Mouse (Mus musculus) stomach, embryonic 14.5 days (tissue): ENCODE results near the gene Cdk6. TPM values are rescaled to one million over a fixed set of nuclear protein-coding genes. Genes with fewer than 3 reads are reported as not detected.
"Not testable (repeated sequence)": the region's sequence is repeated elsewhere in the genome, so short reads cannot be mapped to it uniquely, and the experiment has no call there.

Experiments used
- ATAC-seq: fragments of 200-750 bp; cut with Nextera tagmentation; 2 replicates; pipeline ENCODE4 v1.8.0; 2017; ENCODE audit warnings: low read depth, moderate TSS enrichment; ENCODE audit not compliant: insufficient number of reproducible peaks, insufficient read depth, low FRiP score
- H3K27ac ChIP-seq: fragments of 300-500 bp; sonication (generic); 2 replicates; pipeline ENCODE4 v1.5.1; 2014; ENCODE audit warnings: mild to moderate bottlenecking, low read length, moderate library complexity, mixed read lengths
- H3K27me3 ChIP-seq: fragments of 300-500 bp; sonication (generic); 2 replicates; pipeline ENCODE4 v1.6.1; 2014; ENCODE audit warnings: low read length, control low read depth, mixed read lengths; ENCODE audit not compliant: control insufficient read depth, insufficient read depth
- H3K36me3 ChIP-seq: fragments of 300-500 bp; sonication (generic); 2 replicates; pipeline ENCODE4 v1.6.1; 2014; ENCODE audit warnings: mild to moderate bottlenecking, control low read depth, low read length, moderate library complexity, mixed read lengths; ENCODE audit not compliant: control insufficient read depth, insufficient read depth
- H3K4me1 ChIP-seq: fragments of 300-500 bp; sonication (generic); 2 replicates; pipeline ENCODE4 v1.6.1; 2014; ENCODE audit warnings: low read length, control low read depth, mixed read lengths; ENCODE audit not compliant: control insufficient read depth, insufficient read depth
- H3K4me2 ChIP-seq: fragments of 300-500 bp; sonication (generic); replicated peaks from 2 replicates; pipeline ENCODE4 v1.6.1; 2014; ENCODE audit warnings: low read depth, low read length, control low read depth
- H3K4me3 ChIP-seq: fragments of 300-500 bp; sonication (generic); 2 replicates; pipeline ENCODE4 v1.5.1; 2014; ENCODE audit warnings: low read depth, low read length, control low read depth
- H3K9ac ChIP-seq: fragments of 300-500 bp; sonication (generic); replicated peaks from 2 replicates; pipeline ENCODE4 v1.6.1; 2014; ENCODE audit warnings: low read depth, mild to moderate bottlenecking, control low read depth, low read length, moderate library complexity, mixed read lengths
- H3K9me3 ChIP-seq: fragments of 300-500 bp; sonication (generic); 2 replicates; pipeline ENCODE4 v1.6.1; 2016; ENCODE audit warnings: low read depth, low read length, control low read depth; ENCODE audit not compliant: control insufficient read depth
- WGBS: fragments of 180-500 bp; shearing (Covaris S2); extraction: QIAGEN DNeasy Blood & Tissue Kit; methylation state at CpG from one replicate; pipeline ENCODE4 v1.1.7; 2014; 5-methylcytosine and 5-hydroxymethylcytosine counted together
- polyA plus RNA-seq: library from polyadenylated mRNA; unstranded; fragments of >200 nt; fragmentation: Nextera tagmentation; extraction: Ambion mirVana; gene quantifications from 2 replicates; pipeline ENCODE4 v1.2.1, GENCODE M21; 2014

Gene Cdk6
- polyA plus RNA-seq, 1 experiment from 2014 or later = 36.8 TPM

GRCm38 (mm10) chr5:3311156-3311555, 30.1 kb upstream of the Cdk6 start:
- H3K27ac ChIP-seq, H3K9me3 ChIP-seq, H3K27me3 ChIP-seq, H3K4me3 ChIP-seq, H3K9ac ChIP-seq, H3K4me2 ChIP-seq, ATAC-seq, H3K36me3 ChIP-seq, H3K4me1 ChIP-seq: not testable (repeated sequence)
- WGBS = 77% methylated on average over 7 of the region's 7 CpGs

GRCm38 (mm10) chr5:3317724-3318123, 23.6 kb upstream of the Cdk6 start:
- H3K27me3 ChIP-seq, H3K27ac ChIP-seq, H3K36me3 ChIP-seq, H3K9me3 ChIP-seq, H3K4me1 ChIP-seq, H3K9ac ChIP-seq, H3K4me3 ChIP-seq, ATAC-seq, H3K4me2 ChIP-seq: not testable (repeated sequence)
- 92% methylated on average over 5 of the region's 5 CpGs for WGBS

DNA sequence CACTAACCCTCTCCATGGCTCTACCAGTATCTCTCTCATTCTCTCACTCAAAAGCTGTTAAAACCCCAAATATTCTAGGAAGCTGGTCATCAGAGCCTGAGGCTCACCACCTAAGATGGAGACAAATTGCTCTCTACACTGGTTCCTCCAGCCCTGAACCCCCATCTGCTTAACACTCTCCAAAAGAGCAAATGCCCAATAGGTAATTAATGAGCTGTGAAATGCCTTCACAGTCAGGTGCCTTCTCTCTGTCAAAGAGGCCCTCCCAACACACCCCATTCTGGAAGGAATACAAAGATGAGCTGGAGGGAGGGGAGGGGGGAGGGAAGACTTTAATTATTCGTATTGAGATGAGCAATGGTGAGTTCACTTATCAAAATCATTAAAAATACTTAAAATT, 21.1 kb upstream of the Cdk6 start:
- Histone ChIP-seq H3K4me2 (no peak overlapping the region), H3K9ac (no peak overlapping the region), H3K4me3 (no peak overlapping the region), H3K27me3 (no peaks in the 10 kb centered on the region), H3K27ac (no peak overlapping the region), H3K4me1 (no peaks in the 10 kb centered on the region), H3K9me3 (no peaks in the 10 kb centered on the region), H3K36me3 (no peaks in the 10 kb centered on the region)
- no peak for ATAC-seq
- WGBS = 16% methylated on average over 1 of the region's 1 CpGs

DNA sequence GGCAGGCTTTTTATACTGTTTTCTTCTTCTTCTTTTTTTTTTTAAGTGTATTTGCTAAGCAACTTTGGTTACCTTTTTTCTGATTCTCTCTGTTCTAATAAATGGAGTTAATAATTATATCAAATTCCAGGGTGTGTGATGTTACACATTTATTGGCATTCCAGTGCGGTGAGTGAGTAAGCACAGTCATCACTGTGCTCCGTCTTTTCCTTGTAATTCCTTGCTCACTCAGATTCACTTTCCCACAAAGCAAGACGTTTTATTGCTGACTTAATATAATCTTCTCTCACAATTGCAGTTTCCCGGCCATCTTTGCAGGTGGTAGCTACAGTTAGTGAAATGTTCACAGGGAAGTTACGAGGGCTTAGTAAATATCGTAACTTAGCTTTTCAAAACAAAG, 19.2 kb upstream of the Cdk6 start:
- Histone ChIP-seq H3K27me3 (no peaks in the 10 kb centered on the region), H3K9ac (no peak overlapping the region), H3K4me3 (no peak overlapping the region), H3K9me3 (no peaks in the 10 kb centered on the region), H3K4me2 (no peak overlapping the region), H3K4me1 (no peaks in the 10 kb centered on the region), H3K27ac (no peak overlapping the region), H3K36me3 (no peaks in the 10 kb centered on the region)
- WGBS = 74% methylated on average over 6 of the region's 6 CpGs
- ATAC-seq = no peak

DNA sequence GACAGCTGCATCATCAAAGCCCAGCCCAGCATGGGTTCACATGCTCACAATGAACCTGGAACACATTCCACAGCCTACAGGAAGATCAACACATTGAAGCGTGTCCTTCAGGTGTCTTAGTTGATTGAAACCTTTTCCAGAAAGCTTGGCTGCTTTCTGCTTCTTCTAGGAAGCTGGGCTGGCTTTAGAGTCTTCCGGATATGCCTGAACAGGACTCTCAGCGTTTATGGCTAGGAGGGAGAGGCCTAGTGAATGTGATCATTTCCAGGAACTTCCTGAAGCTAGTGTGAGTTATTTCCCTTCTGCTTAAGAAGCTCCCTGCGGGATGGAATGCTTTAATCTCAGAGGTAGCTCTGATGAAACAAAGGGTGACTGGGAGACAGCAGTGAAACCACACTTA, 17.2 kb upstream of the Cdk6 start:
- Histone ChIP-seq H3K4me3 (no peak overlapping the region), H3K27ac (no peak overlapping the region), H3K27me3 (no peaks in the 10 kb centered on the region), H3K9ac (no peak overlapping the region), H3K4me1 (no peaks in the 10 kb centered on the region), H3K36me3 (no peaks in the 10 kb centered on the region), H3K4me2 (no peak overlapping the region), H3K9me3 (no peaks in the 10 kb centered on the region)
- 62% methylated on average over 4 of the region's 4 CpGs for WGBS
- ATAC-seq = no peak

DNA sequence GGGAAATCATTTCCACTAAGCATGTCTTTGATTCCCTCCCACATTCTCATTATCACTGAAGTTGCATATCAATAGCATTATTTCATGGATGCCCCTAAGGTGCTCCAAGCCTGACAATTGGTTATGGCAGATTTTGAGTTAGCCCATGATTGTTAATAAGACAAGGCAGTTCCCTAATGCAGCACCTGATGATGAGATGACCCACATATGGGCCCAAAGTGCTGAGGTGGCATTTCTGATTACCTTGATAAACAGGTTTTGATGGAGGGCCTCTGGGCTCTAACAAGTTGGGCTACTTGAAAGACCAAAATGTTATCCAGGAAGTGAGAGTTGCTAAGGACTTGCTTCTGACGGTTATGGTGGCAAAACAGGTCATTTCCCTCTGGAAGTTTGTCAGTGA, 11.9 kb upstream of the Cdk6 start:
- Histone ChIP-seq H3K4me3 (no peak overlapping the region), H3K9ac (no peak overlapping the region), H3K27ac (no peak overlapping the region), H3K27me3 (no peaks in the 10 kb centered on the region), H3K4me2 (no peak overlapping the region), H3K9me3 (no peaks in the 10 kb centered on the region), H3K4me1 (no peaks in the 10 kb centered on the region), H3K36me3 (no peaks in the 10 kb centered on the region)
- 48% methylated on average over 1 of the region's 1 CpGs for WGBS
- ATAC-seq = no peak

DNA sequence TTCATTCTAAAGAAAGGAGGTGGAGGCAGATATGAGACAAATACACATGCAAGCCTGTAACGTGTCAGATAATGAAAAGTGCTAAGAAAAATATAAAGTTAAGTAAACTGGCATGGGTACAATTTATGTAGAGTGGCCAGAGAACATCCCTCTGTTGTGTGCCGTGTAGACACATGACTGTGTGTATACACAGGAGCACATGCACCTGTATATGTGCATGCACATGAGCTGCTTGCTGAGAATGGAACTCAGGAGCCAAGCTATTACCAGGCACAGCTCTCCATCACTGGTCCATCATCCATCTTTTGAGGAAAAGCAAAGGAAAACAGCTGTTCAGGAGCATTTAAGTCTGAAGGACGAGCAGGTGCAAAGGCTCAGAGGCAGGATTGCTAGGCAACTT, 10.4 kb upstream of the Cdk6 start:
- H3K27ac ChIP-seq = no peak overlapping the region
- no peak overlapping the region for H3K4me3 ChIP-seq
- no peak overlapping the region for H3K9ac ChIP-seq
- no peak overlapping the region for H3K4me2 ChIP-seq
- H3K27me3 ChIP-seq = no peaks in the 10 kb centered on the region
- H3K36me3 ChIP-seq = no peaks in the 10 kb centered on the region
- 31% methylated on average over 3 of the region's 3 CpGs for WGBS
- H3K9me3 ChIP-seq = no peaks in the 10 kb centered on the region
- no peak for ATAC-seq
- no peaks in the 10 kb centered on the region for H3K4me1 ChIP-seq

- H3K36me3 ChIP-seq, H3K4me2 ChIP-seq, H3K9ac ChIP-seq, H3K4me1 ChIP-seq, H3K27ac ChIP-seq, H3K4me3 ChIP-seq, ATAC-seq, H3K9me3 ChIP-seq, H3K27me3 ChIP-seq: not testable (repeated sequence)
- WGBS = 90% methylated on average over 4 of the region's 4 CpGs
These were observed 8.3 kb upstream of the Cdk6 start for GRCm38 (mm10) chr5:3333019-3333418.

DNA sequence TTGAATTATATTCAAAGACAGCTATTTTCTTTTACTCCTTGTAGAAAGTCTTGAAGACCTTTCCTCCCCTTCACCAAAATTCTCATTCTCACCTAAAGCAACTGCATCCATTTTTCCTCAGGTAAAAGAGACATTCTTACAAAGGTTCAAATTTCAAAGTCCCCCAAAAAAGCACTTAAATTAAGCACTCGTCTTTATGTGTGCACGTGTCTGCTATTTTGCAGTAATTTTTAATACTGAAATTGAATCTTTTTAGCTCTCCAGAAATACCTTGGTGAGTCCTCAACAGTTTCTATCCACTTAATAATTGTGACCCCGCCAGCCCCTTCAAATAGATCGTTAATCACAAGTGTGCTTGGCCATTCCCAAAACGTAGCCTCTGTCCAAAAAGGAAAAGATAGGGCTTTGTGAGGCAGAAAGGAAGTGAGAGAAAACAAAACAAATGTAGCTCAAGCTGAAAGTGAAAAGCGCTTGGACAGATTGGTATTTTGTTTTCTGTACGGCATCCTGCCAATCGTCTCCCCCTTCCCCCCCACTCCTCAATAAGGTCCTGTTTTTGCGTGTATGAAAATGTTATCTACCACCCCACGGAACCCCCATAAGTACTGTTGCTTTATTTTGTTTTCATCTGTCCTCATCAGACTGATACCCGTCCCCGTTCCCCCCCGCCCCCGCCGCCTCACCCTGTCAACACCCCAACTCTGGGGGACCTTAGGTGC, 786 bp upstream of the Cdk6 start:
- not testable (repeated sequence) for H3K27me3 ChIP-seq, H3K4me1 ChIP-seq, ATAC-seq, H3K9me3 ChIP-seq, H3K27ac ChIP-seq, H3K36me3 ChIP-seq
- Histone ChIP-seq H3K9ac (peak overlapping the region; percentile 68), H3K4me3 (peak overlapping the region; percentile 75), H3K4me2 (peak overlapping the region; percentile 82)
- WGBS = 2% methylated on average over 15 of the region's 15 CpGs
